Mouse (Mus musculus) adipose tissue, adult 10 weeks (tissue): ENCODE results near the gene Trp53rka. TPM values are rescaled to one million over a fixed set of nuclear protein-coding genes. Genes with fewer than 3 reads are reported as not detected.

Experiments used
- polyA plus RNA-seq: library from polyadenylated mRNA; stranded (reverse); fragments of 350-450 nt; fragmentation: Illumina TruSeq; extraction: RNeasy Lipid Tissue Mini Kit (QIAGEN cat#74804); gene quantifications from one replicate; pipeline ENCODE4 v1.2.3, GENCODE M21; 2014; ENCODE audit warnings: low read depth, low replicate concordance

The Trp53rka gene
- 15.4 TPM for polyA plus RNA-seq

DNA sequence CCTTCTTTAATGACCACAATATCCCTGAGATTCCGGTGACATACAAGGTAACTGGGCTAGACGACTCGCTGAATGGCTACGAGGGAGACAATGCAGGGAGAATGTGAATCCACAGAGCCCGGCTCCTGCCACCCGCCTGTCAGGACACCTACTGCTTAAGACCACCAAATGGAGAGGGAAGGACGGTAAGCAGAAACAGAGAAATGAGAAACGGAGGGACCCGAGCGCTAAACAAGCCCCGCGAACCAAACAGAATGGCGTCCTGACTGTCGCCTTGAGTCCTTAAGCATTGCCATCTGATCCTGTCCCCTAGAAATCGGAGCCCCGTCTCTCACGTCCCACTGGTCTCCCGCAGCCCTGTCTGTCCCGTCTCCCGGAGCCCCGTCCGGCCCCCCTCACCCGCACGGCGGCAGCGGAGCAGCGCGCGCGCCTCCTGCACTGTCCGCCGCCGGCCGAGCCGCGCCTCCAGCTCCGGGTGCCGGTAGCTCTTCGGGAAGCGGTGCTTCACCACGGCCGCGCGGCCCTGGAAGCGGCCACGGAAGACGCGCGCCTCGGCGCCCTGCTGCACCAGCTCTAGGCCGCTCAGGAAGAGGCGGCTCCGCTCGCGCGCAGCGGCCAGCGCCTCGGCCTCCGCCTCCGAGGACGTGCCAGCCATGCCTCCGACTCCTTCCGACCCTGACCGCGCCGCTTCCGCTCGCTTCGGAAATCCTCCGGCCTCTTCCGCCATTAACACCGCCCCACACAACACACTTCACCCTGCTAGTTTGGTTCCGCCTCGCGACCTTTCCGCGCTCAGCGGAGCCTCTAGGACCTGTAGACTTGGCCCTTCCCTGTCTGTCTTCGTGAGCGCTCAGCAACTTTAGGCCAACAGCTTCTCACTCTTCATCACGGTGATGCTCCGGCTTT, at the start of gene Trp53rka:
Gene Trp53rka, minus strand, starts transcription at position 677 of the 906 bp plus-strand sequence.

DNA sequence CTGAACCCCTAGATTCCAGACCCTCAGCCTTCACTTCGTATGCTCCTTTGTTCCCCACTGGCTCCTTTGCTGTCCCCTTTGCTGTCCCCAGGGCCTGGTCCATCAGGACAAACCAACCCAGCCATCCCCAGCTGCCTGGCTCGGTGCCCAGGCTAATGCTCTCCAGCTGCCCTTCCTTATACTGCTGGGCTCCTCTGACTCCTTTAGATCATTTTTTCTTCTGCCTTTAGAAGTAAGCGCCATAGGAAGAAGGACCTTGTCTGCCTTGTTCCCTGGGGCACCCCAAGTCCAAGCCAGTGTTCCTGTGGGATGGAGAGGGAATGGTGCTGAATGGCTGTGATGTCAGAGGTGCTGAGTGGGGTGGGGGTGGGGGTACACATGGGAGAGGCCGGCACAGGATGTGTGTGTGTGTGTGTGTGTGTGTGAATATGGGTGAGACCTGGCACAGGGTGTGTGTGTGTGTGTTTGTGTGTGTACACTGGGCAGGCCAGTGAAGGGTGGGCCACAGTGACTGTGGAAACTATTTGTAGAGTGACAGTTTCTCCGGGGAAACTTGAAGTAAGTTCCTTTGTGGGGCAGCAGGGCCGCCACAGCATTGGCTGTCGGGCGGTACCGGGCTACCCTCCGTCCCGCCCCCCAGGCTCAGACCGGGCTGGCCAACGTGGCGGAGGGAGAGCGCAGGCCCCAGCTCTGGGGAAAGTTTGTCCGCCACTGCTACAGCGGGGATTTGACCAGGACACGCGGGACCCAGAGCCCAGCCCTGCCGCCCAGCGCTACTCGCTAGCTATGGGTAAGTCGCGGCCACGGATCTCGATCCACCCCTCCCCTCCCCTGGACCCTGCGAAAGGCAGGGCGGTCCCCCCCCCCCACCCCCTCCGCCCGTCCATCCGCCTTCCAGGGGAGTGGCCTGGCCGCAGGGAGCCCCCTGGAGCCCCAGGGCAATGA, 10.4 kb upstream of the Trp53rka start, which contains the start of gene Slc2a10:
Gene Slc2a10, plus strand, starts transcription at position 529 of the 945 bp plus-strand sequence.

DNA sequence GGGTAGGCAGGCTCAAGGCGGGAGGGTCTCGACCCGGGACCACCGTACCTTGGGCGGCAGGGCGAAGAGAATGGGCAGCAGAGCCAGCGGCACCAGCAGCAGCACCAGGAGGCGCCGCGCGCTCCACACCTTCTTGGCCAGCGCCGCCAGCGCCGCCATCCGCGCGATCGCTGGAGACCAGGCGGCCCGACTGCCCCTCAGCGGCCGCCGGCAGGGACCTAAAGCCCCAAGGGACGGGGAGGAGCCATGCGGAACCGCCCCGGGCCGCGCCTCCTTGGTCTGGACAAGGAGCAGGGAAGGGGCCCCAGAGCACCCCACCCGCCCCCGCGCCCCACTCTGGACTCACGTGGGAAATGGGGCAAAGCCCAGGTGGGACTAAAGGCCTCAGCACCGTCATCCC, 20.1 kb downstream of the Trp53rka start, which contains the start of gene Slc13a3:
Gene Slc13a3, minus strand, starts transcription at position 228 of the 400 bp plus-strand sequence.

Other genes with a start within 250 kb of the Trp53rka start
- gene Slc35c2, start 205.5 kb downstream of the Trp53rka start, polyA plus RNA-seq: 35.2 TPM
- gene Elmo2, start 166.8 kb downstream of the Trp53rka start, polyA plus RNA-seq: 36.9 TPM
- gene Zfp663, start 124.6 kb downstream of the Trp53rka start, polyA plus RNA-seq: not detected
- 2.1 TPM for gene Zfp334, start 105.1 kb downstream of the Trp53rka start, polyA plus RNA-seq
- not detected for gene Ocstamp, start 92.9 kb downstream of the Trp53rka start, polyA plus RNA-seq
- 1.5 TPM for gene Slc13a3, start 20.1 kb downstream of the Trp53rka start, polyA plus RNA-seq
- gene Slc2a10, start 10.5 kb upstream of the Trp53rka start, polyA plus RNA-seq: 9.9 TPM
- gene Eya2, start 101.7 kb upstream of the Trp53rka start, polyA plus RNA-seq: 15.4 TPM